Mouse (Mus musculus) heart, adult 2 months (tissue): ENCODE data around the gene Polr2i. TPM values are rescaled to one million over a fixed set of nuclear protein-coding genes. Genes with fewer than 3 reads are reported as not detected.
"Not testable (repeated sequence)": the region's sequence is repeated elsewhere in the genome, so short reads cannot be mapped to it uniquely, and the experiment has no call there.

ENCODE experiments used
- DNase-seq, 2 experiments: peaks; one replicate each; pipeline ENCODE4 v3.0.0; 2021
- H3K27ac ChIP-seq: fragments of 200-600 bp; 2 replicates; pipeline ENCODE4 v1.8.1; 2022
- H3K27me3 ChIP-seq: fragments of 200-500 bp; 2 replicates; pipeline ENCODE4 v1.6.1; 2012; ENCODE audit warnings: mild to moderate bottlenecking, low read length, inconsistent platforms, mixed read lengths; ENCODE audit not compliant: control insufficient read depth, insufficient read depth
- H3K36me3 ChIP-seq: fragments of 200-500 bp; 2 replicates; pipeline ENCODE4 v1.6.1; 2012; ENCODE audit warnings: low read length, inconsistent platforms; ENCODE audit not compliant: control insufficient read depth, insufficient read depth
- H3K4me1 ChIP-seq: fragments of 200-500 bp; 2 replicates; pipeline ENCODE4 v1.6.1; 2011; ENCODE audit warnings: low read length; ENCODE audit not compliant: control insufficient read depth, insufficient read depth
- H3K4me3 ChIP-seq: fragments of 200-600 bp; 2 replicates; pipeline ENCODE4 v1.8.1; 2022
- H3K79me2 ChIP-seq: fragments of 200-500 bp; replicated peaks from 2 replicates; pipeline ENCODE4 v1.6.1; 2012; ENCODE audit warnings: mild to moderate bottlenecking, inconsistent platforms, low read length, moderate library complexity, mixed read lengths; ENCODE audit not compliant: control insufficient read depth, insufficient read depth
- H3K9ac ChIP-seq: fragments of 200-500 bp; 2 replicates; pipeline ENCODE4 v1.6.1; 2012; ENCODE audit warnings: low read depth, mild to moderate bottlenecking, control low read depth, inconsistent platforms, low read length, mixed read lengths
- CTCF ChIP-seq: fragments of 200-600 bp; IDR thresholded peaks from 2 replicates; pipeline ENCODE4 v1.8.1; 2022; ENCODE audit warnings: antibody characterized with exemption, mild to moderate bottlenecking, moderate library complexity
- EP300 ChIP-seq: fragments of 200-500 bp; IDR thresholded peaks from 2 replicates; pipeline ENCODE4 v1.6.1; 2011; ENCODE audit warnings: low read depth, low read length, control low read depth; ENCODE audit not compliant: insufficient read depth
- POLR2A ChIP-seq: fragments of 200-500 bp; IDR thresholded peaks from 2 replicates; pipeline ENCODE4 v1.6.1; 2011; ENCODE audit warnings: mild to moderate bottlenecking, low read depth, low read length, control low read depth; ENCODE audit not compliant: insufficient read depth
- WGBS: fragments of 180-500 bp; shearing (Covaris S2); methylation state at CpG from one replicate; pipeline ENCODE4 v1.1.7; 2018; 5-methylcytosine and 5-hydroxymethylcytosine counted together
- intact Hi-C: fragments of 180-260 bp; cut with DNase I; formaldehyde crosslinking; loops from one replicate; pipeline ENCODE4 v1.15.1; 2025
- polyA plus RNA-seq: library from polyadenylated mRNA; depleted of rRNA; stranded (reverse); fragments of >200 nt; gene quantifications from 2 replicates; pipeline ENCODE4 v1.2.3, GENCODE M21; 2012
- total RNA-seq, 2 experiments: library from RNA; stranded (reverse); gene quantifications; 2 replicates each; pipeline ENCODE4 v1.2.3; 2021

Polr2i gene
- total and polyA plus RNA-seq, 3 experiments, result 52.6 to 95.1 (median 58.6) TPM

- intact Hi-C loops, result no loop called here
- no peak overlapping the region for H3K4me3 ChIP-seq
- DNase-seq, result no peak
- WGBS, result 87% methylated on average over 8 of the region's 8 CpGs
- TF ChIP-seq POLR2A (no peak), CTCF (no peak), EP300 (no peak)
- H3K9ac ChIP-seq, result no peak overlapping the region
- H3K27me3 ChIP-seq, result no peaks in the 10 kb centered on the region
- H3K27ac ChIP-seq, result no peak overlapping the region
- no peaks in the 10 kb centered on the region for H3K36me3 ChIP-seq
- H3K79me2 ChIP-seq, result no peaks in the 10 kb centered on the region
- H3K4me1 ChIP-seq, result no peaks in the 10 kb centered on the region
Measured at GRCm38 (mm10) chr7:30235091-30235490, 3.3 kb downstream of the Polr2i start.

- no peaks in the 10 kb centered on the region for H3K27me3 ChIP-seq
- intact Hi-C loops, result no loop called here
- no peaks in the 10 kb centered on the region for H3K36me3 ChIP-seq
- WGBS, result 80% methylated on average over 4 of the region's 4 CpGs
- no peak within 1 kb of the TSS for H3K9ac ChIP-seq
- DNase-seq, result no peak
- no peak within 1 kb of the TSS for H3K4me3 ChIP-seq
- H3K27ac ChIP-seq, result no peak within 1 kb of the TSS
- no peaks in the 10 kb centered on the region for H3K4me1 ChIP-seq
- no peak for TF ChIP-seq CTCF
- no peak for TF ChIP-seq POLR2A
- TF ChIP-seq EP300, result no peak
- H3K79me2 ChIP-seq, result no peaks in the 10 kb centered on the region
Measured at GRCm38 (mm10) chr7:30235625-30236024, 3.9 kb downstream of the Polr2i start, which contains the start of gene Ovol3. Ovol3 (minus strand) TSS chr7:30235725.

GRCm38 (mm10) chr7:30237374-30237773 lies 5.6 kb downstream of the Polr2i start:
- H3K4me1 ChIP-seq, H3K4me3 ChIP-seq, DNase-seq, H3K27me3 ChIP-seq, H3K27ac ChIP-seq, H3K36me3 ChIP-seq, H3K79me2 ChIP-seq, intact Hi-C loops, H3K9ac ChIP-seq: not testable (repeated sequence)
- WGBS, result 73% methylated on average over 3 of the region's 3 CpGs

DNA sequence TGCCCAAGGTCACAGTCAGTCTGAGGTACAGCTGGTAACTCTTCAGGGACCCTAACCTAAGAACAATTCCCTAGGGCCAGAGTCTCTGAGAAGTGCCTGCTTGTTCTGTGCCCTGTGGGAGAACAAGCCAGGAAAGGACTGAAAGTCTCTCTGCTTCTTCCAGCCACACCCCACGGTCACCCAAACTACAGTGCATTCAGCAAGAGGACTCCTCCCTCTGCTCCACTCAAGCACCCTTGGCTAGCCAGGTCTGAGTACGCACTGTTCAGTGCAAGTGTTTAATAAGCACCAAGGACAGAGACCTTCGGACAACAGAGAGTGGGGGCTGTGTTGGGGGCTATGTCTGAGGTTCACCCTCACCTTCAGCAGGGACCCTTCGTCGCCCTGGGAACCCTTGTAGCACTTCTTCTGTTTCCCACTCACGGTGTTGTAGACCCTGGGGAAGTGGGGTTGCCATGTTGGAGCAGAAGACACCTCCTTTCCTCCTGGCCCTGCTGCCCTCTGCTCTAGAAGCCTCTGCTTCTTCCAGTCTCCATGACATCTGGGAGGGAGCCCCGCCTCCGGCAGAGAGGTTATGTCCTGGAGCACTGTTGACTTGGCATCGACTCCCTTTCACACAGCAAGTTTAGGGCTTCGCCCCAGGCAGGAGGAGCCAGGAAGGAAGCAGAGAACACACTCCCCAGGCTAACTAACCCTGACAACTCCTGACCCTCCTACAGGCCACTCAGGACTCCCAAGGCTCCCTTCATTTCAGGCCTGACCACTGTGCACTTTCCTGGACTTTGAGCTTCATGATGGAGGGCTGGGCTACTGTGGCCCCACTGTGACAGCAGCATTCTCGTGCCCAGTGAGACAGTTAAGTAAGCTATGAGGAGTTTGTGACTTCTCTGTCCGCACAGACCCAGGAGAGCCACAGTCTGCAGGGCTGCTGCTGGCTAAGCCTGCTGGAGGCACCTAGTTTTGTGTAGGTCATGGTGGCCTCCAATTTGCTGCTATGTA lies 20.5 kb downstream of the Polr2i start:
- WGBS, result 74% methylated on average over 12 of the region's 12 CpGs
- TF ChIP-seq CTCF (no peak), EP300 (no peak), POLR2A (no peak)
- H3K4me3 ChIP-seq, result no peak overlapping the region
- intact Hi-C loops, result no loop called here
- H3K27me3 ChIP-seq, result no peaks in the 10 kb centered on the region
- no peaks in the 10 kb centered on the region for H3K36me3 ChIP-seq
- peak in 1 of 2 experiments; percentile 35 for DNase-seq
- no peaks in the 10 kb centered on the region for H3K4me1 ChIP-seq
- H3K27ac ChIP-seq, result no peak overlapping the region
- H3K9ac ChIP-seq, result no peak overlapping the region
- no peaks in the 10 kb centered on the region for H3K79me2 ChIP-seq

DNA sequence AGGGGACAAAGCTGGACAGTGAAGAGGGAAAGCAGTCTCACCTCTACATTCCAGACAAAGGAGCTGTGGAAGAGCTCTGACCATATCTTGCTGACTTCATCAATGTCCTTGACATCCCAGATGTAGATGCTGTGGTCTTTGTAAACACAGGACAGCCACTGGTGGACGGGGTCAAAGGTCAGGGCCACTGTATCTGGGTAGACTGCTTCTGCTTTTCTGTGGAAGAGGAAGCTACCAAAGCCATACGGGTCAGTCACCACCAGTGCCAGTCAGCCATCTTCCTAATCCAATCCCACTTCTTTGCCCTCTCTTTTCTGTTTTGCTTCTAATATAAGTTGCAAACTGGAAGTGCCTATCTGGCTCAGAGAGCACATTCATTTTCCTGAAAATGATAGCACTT lies 33.3 kb downstream of the Polr2i start:
- intact Hi-C loops, result no loop called here
- H3K36me3 ChIP-seq, result no peaks in the 10 kb centered on the region

DNA sequence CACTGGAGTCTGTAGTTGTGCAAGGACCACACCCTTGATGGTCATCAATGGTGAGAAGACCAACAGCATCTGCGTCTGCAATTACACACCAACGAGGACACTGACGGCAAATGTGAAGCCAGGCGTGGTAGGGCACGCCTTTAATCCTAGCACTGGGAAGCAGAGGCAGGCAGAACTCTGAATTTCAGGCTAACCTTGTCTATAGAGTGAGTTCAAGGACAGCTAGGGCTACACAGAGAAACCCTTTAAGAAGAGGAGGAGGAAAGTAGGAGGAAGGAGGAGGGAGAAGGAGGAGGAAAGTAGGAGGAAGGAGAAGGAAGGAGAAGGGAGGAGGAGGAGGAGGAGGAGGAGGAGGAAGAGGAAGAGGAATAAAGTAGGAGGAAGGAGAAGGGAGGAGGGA lies 33.8 kb downstream of the Polr2i start:
- Histone ChIP-seq H3K4me3 (no peak overlapping the region), H3K27ac (no peak overlapping the region), H3K79me2 (no peaks in the 10 kb centered on the region), H3K27me3 (no peaks in the 10 kb centered on the region), H3K4me1 (no peaks in the 10 kb centered on the region), H3K36me3 (no peaks in the 10 kb centered on the region), H3K9ac (no peak overlapping the region)
- TF ChIP-seq CTCF (no peak), EP300 (no peak), POLR2A (no peak)
- no peak for DNase-seq
- WGBS, result 91% methylated on average over 5 of the region's 5 CpGs
- intact Hi-C loops, result no loop called here

More for the DNA sequence above, 33.3 kb downstream of the Polr2i start:
- Histone ChIP-seq H3K4me1 (no peaks in the 10 kb centered on the region), H3K27me3 (no peaks in the 10 kb centered on the region), H3K79me2 (no peaks in the 10 kb centered on the region), H3K4me3 (no peak overlapping the region), H3K9ac (no peak overlapping the region), H3K27ac (no peak overlapping the region)
- WGBS, result 82% methylated on average over 2 of the region's 2 CpGs
- no peak for TF ChIP-seq POLR2A
- TF ChIP-seq CTCF, result no peak
- no peak for DNase-seq
